Mouse (Mus musculus): ENCODE measurements around the gene Chchd3. TPM values are rescaled to one million over a fixed set of nuclear protein-coding genes. Genes with fewer than 3 reads are reported as not detected.

Chchd3 gene
- polyA plus RNA-seq, 1 experiment from 2014 or later, result 78.8 TPM

- Histone ChIP-seq H3K4me2 (ENCODE audit: low read depth, low read length) (no peak overlapping the region), H3K4me3 (ENCODE audit: low read depth, low read length) (no peak overlapping the region), H3K36me3 (replicated peaks; ENCODE audit: insufficient read depth, low read length) (no peaks in the 10 kb centered on the region), H3K27me3 (ENCODE audit: insufficient read depth, low read length) (no peaks in the 10 kb centered on the region), H3K27ac (ENCODE audit: low read depth) (no peak overlapping the region), H3K9me3 (ENCODE audit: low read length) (no peaks in the 10 kb centered on the region), H3K9ac (replicated peaks) (no peak overlapping the region), H3K4me1 (ENCODE audit: insufficient read depth) (no peaks in the 10 kb centered on the region)
- DNase-seq (no peak), ATAC-seq (no peak)
- 80% methylated on average over 6 of the region's 6 CpGs for WGBS (ENCODE audit: insufficient replicate concordance)
- TF ChIP-seq EP300 (IDR thresholded peaks at IDR 0.05; ENCODE audit: low read depth), result no peak
- TF ChIP-seq CTCF (IDR thresholded peaks at IDR 0.05; ENCODE audit: low read depth), result no peak
Measured at GRCm38 (mm10) chr6:32748777-32749176, 311.3 kb downstream of the Chchd3 start.

GRCm38 (mm10) chr6:32747333-32747732 is 312.7 kb downstream of the Chchd3 start:
- no peak for ATAC-seq
- Histone ChIP-seq H3K9me3 (ENCODE audit: low read length) (no peaks in the 10 kb centered on the region), H3K4me1 (ENCODE audit: insufficient read depth) (no peaks in the 10 kb centered on the region), H3K27ac (ENCODE audit: low read depth) (no peak overlapping the region), H3K4me2 (ENCODE audit: low read depth, low read length) (no peak overlapping the region), H3K9ac (replicated peaks) (no peak overlapping the region), H3K4me3 (ENCODE audit: low read depth, low read length) (no peak overlapping the region), H3K27me3 (ENCODE audit: insufficient read depth, low read length) (no peaks in the 10 kb centered on the region), H3K36me3 (replicated peaks; ENCODE audit: insufficient read depth, low read length) (no peaks in the 10 kb centered on the region)
- WGBS (ENCODE audit: insufficient replicate concordance), result 68% methylated on average over 2 of the region's 2 CpGs
- DNase-seq, result no peak
- no peak for TF ChIP-seq CTCF (IDR thresholded peaks at IDR 0.05; ENCODE audit: low read depth)
- no peak for TF ChIP-seq EP300 (IDR thresholded peaks at IDR 0.05; ENCODE audit: low read depth)

Other genes starting within 250 kb of the Chchd3 start
- 5.0 TPM in 2 replicates for gene Exoc4, start 188.8 kb upstream of the Chchd3 start, polyA plus RNA-seq (2015; fragmentation: Nextera tagmentation; extraction: Ambion mirVana)